Mouse (Mus musculus): ENCODE results near the gene Hlcs.

DNA sequence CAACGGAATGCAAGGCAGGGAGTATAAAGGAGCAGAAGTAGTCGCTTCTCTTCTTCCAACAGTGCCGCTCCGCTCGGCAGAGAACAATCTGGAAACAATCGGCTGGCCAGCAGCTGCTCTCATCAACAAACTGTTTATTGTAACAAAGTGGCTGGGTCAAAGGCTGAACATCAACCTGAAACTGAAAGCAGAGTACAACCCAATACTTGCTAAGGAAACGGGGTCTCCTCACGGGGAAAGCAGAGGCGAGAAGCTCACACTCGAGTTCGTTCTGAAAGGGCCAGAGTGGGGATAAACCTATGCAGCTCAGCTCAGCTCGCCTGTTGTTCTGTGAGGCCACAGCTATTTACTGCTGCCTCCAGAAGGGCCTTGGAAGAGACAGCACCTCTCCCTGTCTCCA, 63.2 kb downstream of the Hlcs start:
- TF ChIP-seq CTCF (IDR thresholded peaks at IDR 0.05; ENCODE audit: low read depth, low read length): no peak
- no peak for TF ChIP-seq POLR2AphosphoS5 (IDR thresholded peaks at IDR 0.05; ENCODE audit: insufficient replicate concordance, low read depth, low read length)
- no peak for TF ChIP-seq GATA1 (IDR thresholded peaks at IDR 0.05; ENCODE audit: borderline replicate concordance, low read length)
- no peak for TF ChIP-seq TAL1 (conservative IDR thresholded peaks at IDR 0.05; ENCODE audit: low read depth, low read length)

Data from G1E (cell line).